Mouse (Mus musculus) hindlimb bud, embryonic 11.5 days (tissue): ENCODE data around the gene Mllt3.

Source experiments
- DNase-seq: peaks from one replicate; pipeline ENCODE4 v3.0.0-alpha.2; 2012; ENCODE audit warnings: low read depth, low spot score; ENCODE audit errors: extremely low spot score

Gene Mllt3

DNA sequence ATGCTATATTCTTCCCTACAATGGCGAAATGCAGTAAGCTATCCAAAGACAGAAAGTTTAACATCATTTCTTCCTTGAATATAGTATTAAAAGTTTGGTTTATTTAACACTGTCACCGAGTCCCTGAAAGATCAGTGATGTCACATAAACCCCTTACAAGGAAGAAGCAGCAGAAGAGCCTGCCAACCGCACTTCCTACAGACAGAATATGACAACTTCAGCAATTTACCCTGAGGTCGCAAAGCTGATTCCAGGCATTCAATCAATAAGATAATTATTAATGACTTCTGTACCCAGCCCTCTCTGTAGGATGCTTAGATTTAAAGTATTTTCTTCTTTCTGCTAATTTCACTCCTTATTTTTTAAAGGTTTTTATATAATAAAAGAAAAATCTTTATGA is 140.2 kb downstream of the Mllt3 start:
- no peak for DNase-seq

DNA sequence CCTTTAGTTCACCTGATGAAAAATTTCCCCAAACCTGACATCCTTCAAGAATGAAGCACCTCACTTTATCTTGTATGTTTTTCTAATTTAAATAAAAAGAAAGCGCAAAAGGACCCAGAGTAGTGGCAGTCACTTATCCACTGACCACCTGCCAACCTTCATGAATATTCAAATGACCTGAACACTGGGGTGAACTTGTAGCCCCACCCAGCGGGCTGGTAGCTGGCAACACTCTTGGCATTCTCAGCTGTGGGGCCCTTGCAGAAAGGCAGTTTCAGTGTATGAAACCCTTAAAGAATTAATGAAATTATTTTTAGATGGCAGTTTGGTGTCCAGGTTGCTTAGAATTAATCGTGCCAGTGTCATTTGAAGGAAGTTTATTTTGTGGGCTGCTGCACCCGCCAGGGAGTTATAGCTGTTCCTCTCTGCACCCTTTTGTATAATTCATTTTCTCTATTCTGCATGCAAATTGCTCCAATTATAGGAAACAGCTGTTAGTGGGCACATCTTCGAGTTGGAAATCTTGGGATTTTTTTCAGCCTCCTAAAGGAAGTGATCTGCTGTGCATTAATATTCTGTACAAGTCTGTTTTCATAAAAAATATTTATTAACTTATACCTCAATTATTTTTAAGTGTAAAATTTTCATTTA is 149.8 kb downstream of the Mllt3 start:
- no peak for DNase-seq

DNA sequence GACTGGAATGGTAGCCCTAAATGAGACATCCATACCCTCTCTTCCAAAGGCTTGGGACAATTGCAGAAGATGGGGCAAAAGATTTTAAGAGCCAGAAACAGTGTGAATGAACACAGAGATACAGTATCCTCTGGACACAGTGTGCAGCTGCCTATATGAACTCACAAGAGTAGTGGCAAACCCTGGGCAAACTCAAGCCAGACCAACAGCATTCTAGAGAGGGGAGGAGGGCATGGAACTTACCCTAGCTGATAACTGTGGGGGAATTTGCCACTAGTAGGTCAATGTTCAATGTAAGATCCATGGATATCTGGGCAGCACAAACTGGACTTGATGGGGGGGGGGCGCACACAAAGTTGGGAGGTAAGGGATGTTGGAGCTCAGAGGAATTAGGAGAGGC is 151.2 kb downstream of the Mllt3 start:
- DNase-seq: no peak

DNA sequence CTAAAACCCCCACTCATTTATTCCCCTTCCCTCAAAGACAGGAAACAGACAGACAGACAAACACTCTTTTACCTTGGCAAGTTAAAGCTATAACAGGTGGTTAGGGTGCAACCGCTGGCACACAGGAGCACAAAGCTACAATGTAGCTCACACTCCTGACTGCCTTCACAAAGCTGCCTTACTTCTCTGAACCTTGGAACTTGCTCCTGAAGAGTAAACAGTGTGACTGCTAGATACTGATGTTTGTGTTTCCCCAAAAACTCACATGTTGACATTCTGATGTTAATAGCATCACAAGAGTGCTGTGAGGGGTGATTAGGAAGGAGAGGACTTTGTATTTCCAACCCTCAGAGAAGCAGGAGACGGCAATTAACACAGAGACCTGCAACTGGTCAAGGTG is 151.6 kb downstream of the Mllt3 start:
- DNase-seq: no peak

DNA sequence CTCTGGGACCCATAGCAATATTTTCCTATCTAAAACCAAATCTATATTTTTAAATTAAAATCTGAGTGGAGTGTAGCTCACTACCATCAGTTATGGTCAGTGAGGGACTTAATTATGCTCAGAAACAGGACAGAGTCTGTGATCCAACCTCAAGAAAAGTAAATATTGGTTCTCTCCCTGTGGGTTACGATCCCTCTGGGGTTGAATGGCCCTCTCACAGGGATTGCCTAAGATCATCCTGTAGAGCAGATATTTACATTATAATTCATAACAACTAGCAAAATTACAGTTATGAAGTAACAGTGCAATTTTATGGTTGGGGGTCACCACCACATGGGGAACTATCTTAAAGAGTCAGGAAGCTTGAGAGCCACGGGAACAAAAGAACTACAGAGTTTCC is 152.9 kb downstream of the Mllt3 start:
- DNase-seq: no peak

DNA sequence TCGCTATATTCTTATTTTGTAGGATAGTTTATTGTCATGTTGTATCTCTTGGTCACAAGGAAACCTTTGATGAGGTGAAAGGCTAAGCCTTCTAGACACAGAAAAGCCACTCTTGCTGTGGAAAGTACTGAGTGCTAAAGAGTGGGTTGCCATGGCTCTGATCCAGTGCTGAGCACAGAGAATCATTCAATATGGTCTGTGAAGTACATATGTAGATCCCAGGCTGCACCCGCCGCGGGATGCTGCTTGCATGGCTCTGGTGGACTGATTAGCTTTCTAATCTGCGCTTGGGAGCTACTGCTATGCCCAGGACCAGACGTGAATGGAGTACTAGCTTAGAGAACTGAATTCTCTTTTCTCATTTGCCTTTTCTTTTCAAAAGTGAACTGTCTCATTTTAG is 154.5 kb downstream of the Mllt3 start:
- DNase-seq: no peak

DNA sequence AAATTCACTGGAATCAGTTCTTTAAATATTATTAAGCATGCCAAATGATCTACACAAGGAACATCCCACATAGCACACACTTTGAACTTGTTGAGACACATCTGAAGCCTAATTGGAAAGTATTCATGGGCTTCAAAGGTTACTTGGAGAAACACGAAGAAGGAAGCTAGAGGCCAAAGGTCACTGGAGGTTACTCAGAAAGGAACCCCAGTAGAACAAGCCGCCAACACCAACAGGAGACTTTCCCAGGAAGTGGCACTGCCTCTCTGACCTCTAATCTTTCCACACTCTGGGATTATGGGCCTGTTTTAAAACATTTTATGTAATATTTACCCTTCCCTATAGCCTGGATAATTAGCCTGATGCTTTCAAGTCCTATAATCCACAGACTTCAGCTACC is 162.6 kb downstream of the Mllt3 start:
- DNase-seq: no peak

DNA sequence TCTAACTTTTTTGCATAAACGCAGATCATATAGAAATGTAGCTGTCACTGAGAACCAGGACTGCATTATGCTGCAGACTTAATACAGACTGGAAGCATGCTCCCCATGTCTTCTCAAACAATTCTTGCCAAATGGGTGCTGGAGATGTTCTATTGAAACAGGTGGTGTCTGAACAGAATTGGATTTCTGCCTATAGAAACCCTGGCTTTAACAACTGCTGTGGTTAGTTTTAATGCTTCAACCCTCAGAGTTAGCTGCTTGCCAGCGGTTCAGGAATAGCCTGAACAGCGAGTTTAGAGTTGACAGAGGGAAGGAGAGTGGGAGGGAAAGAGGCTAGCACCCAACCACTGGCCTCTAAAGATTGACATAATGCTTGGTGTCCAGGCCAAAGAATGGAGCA is 166.6 kb downstream of the Mllt3 start:
- no peak for DNase-seq

DNA sequence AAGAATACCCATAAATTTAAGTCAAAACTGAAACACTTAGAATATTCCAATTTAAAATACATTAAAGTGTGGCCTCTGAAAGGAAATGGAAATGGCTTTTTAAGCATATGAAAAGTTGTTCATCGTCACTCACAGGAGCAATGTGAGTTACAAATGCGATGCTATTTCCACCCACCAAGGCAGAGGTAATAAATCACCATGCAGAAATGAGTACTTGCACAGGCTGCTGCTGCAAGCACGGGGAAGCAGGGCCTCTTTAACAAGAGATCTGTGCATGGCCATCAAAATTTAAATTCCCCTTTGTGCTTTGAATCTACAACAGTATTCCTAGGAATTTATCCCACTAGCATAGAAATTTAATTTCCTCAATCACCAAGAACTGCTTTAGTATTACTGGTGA is 167.3 kb downstream of the Mllt3 start:
- DNase-seq: peak; percentile 26

DNA sequence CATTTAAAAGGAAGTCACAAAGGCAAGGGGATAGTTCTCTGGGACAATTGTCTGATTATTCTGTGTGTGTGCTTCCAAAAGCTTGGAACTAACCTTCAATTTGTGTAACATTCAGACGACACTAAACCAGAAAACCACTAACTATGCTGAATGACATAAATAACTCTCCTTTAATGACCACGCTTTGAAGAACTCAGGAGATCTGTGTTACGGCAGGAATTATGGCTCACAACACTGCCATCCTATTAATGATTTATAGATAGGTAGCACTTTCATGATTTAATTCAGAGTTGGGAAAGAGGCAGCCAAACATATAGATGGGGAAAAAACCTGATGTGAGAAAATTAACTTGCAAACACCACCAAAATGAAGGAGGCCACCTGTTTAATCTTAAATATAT is 168.1 kb downstream of the Mllt3 start:
- peak; percentile 28 for DNase-seq

DNA sequence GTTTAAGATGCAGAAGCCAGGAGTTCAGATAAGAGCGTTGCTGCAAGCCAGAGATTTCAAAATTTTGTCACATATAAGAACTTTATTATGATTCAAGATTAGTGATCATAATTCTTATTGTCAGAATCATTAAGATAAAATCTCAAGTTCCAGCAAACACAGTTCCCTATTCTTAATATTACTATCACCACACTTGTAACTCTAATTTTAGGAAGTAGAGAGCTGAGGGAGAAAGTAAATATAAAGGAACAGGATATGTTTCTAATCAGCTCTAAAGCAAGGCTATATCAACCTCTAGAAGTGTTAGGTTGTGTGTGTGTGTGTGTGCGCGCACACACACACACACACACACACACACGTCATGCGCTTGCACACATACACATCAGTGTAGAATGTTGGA is 170.0 kb downstream of the Mllt3 start:
- no peak for DNase-seq

DNA sequence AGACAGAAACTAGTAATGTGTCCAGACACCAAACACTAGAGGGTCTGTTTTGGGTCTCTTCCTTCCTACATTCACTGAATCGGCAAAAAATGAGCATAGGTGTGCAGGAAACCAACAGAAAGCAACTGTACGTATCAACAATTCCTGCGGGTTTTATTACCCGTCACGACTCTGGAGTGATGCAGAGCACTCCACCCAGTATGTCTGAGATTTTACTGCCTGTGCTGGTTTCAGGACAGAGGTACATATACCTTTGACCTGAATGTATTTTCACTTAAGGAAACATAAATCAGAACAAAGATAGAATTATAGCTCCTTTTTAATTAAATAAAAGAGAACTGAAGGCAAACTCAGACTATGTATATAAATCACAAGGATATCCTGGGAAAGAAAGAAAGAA is 172.4 kb downstream of the Mllt3 start:
- DNase-seq: no peak

DNA sequence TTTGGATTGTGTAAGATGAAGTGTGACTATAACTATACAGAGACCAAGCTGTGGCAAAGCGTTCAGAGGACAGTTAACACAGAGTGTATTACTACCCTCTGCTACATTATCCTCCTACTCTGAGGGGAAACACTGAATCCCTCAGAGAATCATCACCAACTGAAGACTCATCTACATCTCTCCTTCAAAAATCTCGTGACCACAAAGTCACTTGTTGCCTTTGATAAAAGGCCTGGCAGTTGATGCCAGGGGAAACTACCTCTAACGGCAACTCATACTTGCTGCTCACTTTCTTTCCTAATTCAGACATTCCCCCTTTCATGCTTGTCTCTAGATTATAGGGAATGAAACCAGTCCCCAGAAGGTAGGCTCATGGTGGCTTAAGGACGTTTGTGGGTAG is 174.0 kb downstream of the Mllt3 start:
- no peak for DNase-seq

DNA sequence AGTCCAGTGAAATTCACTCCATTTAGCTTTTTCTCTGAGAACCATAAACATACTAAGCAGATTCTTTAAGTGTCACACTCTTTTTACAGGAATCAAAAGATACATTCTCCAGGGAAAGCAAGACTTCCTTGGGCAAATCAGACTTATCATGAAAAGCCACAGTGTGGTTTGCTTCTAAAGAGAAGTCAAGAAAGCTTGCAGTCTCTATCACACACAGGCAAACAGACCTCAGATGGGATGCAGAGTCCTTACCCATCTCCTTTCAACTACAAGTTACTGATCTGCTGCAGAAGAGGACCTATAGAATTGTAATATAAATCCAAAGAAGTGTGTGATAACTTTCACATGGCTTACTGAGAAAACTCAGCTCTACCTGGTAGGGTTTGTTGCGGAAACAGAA is 175.2 kb downstream of the Mllt3 start:
- DNase-seq: no peak

DNA sequence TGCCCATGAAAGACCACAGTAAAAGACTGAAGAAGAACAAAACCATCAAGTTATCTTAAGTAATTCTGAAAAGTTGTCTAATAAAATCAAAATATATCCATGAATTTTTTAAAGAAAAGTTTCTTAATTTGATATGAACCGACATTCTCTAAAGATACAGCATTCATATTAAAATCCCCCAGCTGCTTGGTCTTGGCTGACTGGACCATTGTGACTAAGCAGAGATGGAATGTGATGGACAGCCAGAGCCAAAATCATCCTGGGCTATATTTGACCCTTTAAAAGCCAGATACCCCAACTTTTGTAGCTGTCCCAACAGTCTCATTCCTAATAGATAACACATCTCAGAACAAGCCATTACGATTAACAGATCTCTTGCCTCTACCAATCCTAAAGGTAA is 180.7 kb downstream of the Mllt3 start:
- no peak for DNase-seq

DNA sequence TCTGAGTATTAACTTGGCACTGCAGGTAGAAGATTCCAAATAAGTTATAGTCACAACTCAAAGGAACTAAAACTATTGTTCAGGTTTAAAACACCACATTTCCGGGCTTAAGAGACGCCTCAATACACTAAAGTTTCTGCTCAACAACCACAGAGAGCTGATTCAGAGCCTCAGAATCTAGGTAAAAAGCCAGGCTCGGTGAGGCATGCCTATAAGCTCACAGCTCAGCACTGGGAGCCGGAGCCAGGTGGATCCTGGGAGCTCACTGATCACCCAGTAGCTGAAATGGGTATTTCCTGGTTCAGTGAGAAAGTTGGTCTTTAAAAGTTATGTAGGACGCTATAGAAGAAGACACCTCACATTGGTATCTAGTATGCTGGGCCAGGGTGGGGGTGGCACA is 183.1 kb downstream of the Mllt3 start:
- DNase-seq: no peak

DNA sequence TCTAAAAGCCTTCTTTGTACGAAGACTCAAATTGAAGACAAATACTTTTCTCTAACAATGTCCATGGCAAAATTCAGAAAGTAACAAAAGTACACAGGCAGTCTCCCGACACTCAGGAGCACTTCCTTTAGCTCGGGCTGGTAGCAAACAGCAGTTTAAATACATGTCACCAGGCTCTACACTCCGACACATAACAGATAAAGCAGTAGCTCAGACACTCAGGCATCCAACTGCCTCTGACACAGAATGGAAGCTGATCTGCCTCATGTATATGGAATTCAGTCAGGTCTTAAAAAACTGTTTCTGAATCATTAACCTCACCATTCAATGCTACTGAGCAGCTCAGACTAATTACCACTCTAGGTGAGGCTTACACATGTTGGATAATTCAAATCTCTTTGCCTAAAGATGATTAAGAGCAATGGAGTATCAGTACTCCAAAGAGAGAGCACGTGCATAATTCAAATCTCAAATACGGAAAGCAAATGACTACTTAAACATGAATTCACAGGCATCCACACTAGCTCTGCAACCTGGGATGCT is 188.4 kb downstream of the Mllt3 start:
- no peak for DNase-seq

DNA sequence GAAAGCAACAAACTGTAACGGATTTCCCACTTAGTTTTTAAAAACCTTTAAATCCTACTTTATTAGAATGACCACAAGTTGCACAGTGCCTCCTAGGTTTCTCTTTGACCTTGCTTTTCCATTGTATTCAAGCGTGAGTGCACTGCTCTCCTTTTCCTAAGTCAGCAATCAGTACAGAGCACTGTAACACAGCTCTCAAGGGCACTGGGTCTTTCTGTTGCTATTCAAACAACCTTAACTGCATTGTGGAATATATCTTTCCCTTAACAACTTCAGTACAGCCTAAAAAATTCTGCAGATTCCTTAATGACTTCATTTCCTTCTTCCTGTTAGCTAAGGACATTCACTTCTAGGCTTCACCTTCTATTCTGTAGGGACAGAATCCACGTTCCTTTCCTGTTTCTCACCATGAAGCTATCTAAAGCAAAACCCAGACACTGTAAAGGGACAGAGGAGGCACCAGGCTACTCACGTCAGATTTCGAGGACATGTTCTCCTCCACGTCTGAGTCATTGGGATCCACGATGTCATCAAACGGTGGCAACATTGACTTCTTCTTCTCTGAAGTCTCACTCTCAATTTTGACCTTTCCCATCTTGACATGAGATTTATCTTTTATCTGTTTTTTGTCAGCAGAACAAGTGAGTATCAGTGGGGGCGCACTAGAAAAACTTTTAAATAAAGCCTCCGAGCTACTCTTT is 192.8 kb downstream of the Mllt3 start:
- no peak for DNase-seq

DNA sequence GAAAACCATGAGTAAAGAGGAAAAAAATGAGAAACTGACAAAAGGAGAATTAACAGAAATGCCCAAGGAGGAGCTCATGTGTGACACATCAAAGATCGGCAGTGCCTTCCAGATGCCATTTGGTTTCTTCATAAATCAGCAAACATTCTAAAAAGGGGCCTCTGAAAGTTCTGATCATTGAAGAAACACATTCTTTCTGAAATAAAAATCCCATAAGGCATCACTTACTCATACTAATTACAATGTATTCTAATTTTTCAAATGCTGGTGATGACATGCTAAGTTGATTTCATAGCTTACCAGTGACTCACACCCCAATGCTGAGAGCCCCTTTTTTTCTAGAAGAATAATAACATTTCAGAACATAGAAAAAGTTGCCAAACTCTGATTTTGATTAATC is 194.4 kb downstream of the Mllt3 start:
- DNase-seq: no peak

DNA sequence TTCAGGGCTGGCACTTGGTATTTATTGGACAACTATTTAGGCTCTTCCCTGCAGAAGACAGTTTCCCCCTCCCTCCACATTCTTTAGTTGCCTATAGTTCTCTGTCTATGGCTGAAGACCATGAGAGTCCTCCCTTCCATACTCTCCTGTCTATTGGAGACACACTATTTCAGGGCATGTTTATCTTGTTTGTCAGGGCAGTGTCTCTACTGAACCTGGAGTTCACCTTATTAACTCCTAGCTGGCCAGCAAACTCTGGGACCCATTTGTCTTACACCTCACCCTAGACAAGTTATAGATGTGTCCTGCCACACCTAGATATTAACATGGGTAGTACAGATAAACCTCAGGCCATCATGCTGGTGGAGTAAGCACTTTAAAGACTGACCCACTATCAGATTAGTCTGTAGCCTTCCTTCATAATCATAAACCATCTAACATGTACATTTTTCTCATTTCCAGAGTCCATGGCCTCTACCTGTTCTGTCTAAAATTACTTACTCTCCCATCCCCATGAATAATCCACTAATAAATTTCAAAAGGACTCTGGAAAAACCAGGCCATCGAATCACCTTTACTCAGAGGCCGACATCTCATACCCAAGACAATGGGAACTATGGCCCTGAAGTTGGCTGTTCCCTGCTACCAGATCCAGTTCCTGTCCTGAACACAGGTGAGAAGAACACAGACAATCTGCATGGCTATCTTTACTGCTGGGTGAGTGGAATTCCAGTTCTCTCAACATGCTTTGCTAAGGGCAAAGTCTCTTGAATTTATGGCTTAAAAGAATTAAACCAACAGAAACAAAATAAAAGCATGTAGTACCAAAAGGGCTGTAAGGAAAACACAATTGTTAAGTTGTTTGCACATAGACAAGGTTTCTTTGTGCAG is 195.4 kb downstream of the Mllt3 start:
- DNase-seq: no peak

DNA sequence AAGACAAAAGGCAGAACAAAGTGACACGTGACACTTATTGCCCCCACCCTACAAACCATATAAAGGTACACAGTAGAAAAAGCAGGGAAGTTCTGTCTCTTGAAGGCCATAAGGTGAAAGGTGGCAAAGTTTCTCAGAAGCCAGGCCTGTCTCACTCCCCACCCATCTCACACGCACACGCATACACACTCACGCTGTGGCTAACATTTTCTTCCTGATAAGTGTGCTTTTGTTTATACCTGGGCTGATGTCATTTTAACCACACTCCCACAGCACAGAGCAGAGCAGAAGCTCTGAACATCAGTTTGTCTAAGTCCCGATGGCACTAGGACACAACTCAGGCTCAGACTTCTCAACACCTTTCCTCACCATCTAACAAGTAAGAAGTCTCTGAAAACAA is 196.9 kb downstream of the Mllt3 start:
- DNase-seq: no peak

DNA sequence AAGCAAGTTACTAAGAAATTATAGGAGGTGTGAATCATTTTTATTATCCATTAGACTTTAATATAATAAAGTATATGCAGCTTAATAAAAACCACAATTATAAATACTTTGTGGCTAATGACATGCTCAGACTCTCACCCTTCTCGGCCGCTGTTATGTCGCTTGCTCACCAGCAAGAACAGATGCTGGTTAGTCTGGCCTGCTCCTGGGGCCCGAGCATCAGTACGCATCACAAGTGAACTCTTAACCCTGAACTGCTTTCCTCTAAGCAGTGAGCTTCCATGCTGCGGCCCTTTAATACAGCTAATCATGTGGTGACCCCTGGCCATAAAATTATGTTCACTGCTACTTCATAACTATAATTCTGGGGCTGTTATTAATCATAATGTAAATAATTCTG is 198.0 kb downstream of the Mllt3 start:
- DNase-seq: no peak
